Mouse (Mus musculus) thymus, adult 2 months (tissue): ENCODE results near the gene Ttc22. TPM values are rescaled to one million over a fixed set of nuclear protein-coding genes. Genes with fewer than 3 reads are reported as not detected.

Experiments used
- DNase-seq: peaks from one replicate; pipeline ENCODE4 v3.0.0; 2021
- H3K27ac ChIP-seq: fragments of 200-500 bp; 2 replicates; pipeline ENCODE4 v1.5.1; 2012; ENCODE audit warnings: low read length, control low read depth; ENCODE audit not compliant: control insufficient read depth, insufficient read depth
- H3K27me3 ChIP-seq: fragments of 200-500 bp; 2 replicates; pipeline ENCODE4 v1.6.1; 2012; ENCODE audit warnings: mild to moderate bottlenecking, low read length, moderate library complexity, mixed read lengths; ENCODE audit not compliant: control insufficient read depth, insufficient read depth
- H3K36me3 ChIP-seq: fragments of 200-500 bp; 2 replicates; pipeline ENCODE4 v1.6.1; 2012; ENCODE audit warnings: mild to moderate bottlenecking, low read length, moderate library complexity; ENCODE audit not compliant: control insufficient read depth, insufficient read depth
- H3K4me1 ChIP-seq: fragments of 200-500 bp; replicated peaks from 2 replicates; pipeline ENCODE4 v1.6.1; 2012; ENCODE audit warnings: low read length; ENCODE audit not compliant: control insufficient read depth, insufficient read depth
- H3K4me3 ChIP-seq: fragments of 200-500 bp; 2 replicates; pipeline ENCODE4 v1.5.1; 2012; ENCODE audit warnings: mild to moderate bottlenecking, low read length, control low read depth, moderate library complexity; ENCODE audit not compliant: control insufficient read depth, insufficient read depth
- CTCF ChIP-seq: fragments of 200-500 bp; IDR thresholded peaks from 2 replicates; pipeline ENCODE4 v1.5.1; 2012; ENCODE audit warnings: mild to moderate bottlenecking, control low read depth, low read length, moderate library complexity, borderline replicate concordance; ENCODE audit not compliant: control insufficient read depth, poor library complexity, insufficient read depth; ENCODE audit errors: extremely low read depth
- POLR2A ChIP-seq: fragments of 200-500 bp; IDR thresholded peaks from 2 replicates; pipeline ENCODE4 v1.6.1; 2012; ENCODE audit warnings: mild to moderate bottlenecking, low read length, control low read depth, moderate library complexity; ENCODE audit not compliant: control insufficient read depth, poor library complexity, insufficient read depth; ENCODE audit errors: extremely low read depth
- WGBS: fragments of 180-500 bp; shearing (Covaris S2); methylation state at CpG from one replicate; pipeline ENCODE4 v1.1.7; 2018; 5-methylcytosine and 5-hydroxymethylcytosine counted together
- polyA plus RNA-seq: library from polyadenylated mRNA; depleted of rRNA; stranded (reverse); fragments of >200 nt; gene quantifications from 2 replicates; pipeline ENCODE4 v1.2.3, GENCODE M21; 2012

Ttc22 gene
- polyA plus RNA-seq, 1 experiment, result 1.7 TPM

GRCm38 (mm10) chr4:106627809-106628208, 5.6 kb downstream of the Ttc22 start:
- H3K4me1 ChIP-seq, result no peaks in the 10 kb centered on the region
- peaks cover 3% of the 10 kb centered on the region; the same call in 1 of the 2 replicates for H3K27me3 ChIP-seq
- TF ChIP-seq CTCF, result no peak
- no peak for TF ChIP-seq POLR2A
- H3K4me3 ChIP-seq, result no peak overlapping the region
- no peak for DNase-seq
- 76% methylated on average over 5 of the region's 5 CpGs for WGBS
- no peaks in the 10 kb centered on the region for H3K36me3 ChIP-seq
- no peak overlapping the region for H3K27ac ChIP-seq

DNA sequence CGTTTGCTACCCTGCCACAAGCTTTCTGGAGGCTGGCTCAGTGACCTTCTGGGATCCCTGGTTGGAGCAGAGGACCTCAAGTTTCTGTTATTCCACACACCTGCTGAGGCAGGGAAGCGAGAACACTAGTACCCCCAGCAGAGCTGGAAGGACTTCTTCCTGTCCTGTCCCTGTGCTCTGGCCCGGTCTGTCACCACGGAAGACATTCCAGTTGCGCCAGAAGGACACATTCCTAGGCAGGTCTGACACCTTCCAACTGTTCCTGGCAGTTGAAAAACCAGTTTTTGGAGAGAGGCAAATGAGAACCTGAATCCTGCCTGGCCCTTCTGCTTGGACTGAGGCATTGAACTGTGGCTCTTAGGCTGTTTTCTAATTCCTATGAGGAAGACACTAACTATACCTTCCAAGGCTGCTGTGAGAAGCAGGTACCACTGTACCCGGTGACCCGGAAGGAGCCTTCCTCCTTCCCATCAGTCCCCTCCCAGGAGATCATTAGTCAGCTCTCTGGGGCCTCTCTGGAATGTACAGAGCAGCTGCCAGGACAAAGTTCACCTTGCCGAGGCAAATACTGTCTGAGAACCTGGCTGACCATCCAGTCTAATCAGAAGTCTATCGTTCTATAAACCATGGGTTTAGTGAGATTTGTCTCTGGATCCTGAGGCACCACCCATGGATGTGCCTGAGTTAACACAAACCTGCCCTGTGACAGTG, 6.6 kb downstream of the Ttc22 start:
- 54% methylated on average over 9 of the region's 9 CpGs for WGBS
- Histone ChIP-seq H3K36me3 (no peaks in the 10 kb centered on the region), H3K27me3 (no peaks in the 10 kb centered on the region; the same call in 1 of the 2 replicates), H3K4me1 (no peaks in the 10 kb centered on the region), H3K27ac (no peak overlapping the region), H3K4me3 (no peak overlapping the region)
- DNase-seq, result no peak
- TF ChIP-seq POLR2A (no peak), CTCF (no peak)

DNA sequence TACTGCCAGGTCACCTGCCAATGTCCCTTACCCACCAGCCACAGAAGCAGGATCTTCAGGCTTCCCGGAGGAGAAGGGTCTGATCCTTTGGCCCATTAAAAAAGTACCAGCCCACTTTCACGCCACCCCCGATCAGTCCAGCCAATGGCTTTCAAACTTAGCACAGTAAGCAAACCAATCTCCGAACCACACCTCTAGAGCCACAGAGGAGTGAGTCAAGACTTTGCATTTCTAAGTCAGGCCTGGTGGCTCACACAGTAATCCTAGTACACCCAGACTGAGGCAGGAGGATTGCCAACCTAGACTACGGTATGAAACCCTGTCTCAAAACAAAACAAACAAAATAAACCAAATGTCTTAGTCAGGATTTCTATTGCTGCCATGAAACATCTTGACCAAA, 7.1 kb downstream of the Ttc22 start:
- Histone ChIP-seq H3K36me3 (no peaks in the 10 kb centered on the region), H3K4me3 (no peak overlapping the region), H3K27me3 (no peaks in the 10 kb centered on the region; the same call in 1 of the 2 replicates), H3K27ac (no peak overlapping the region), H3K4me1 (no peaks in the 10 kb centered on the region)
- WGBS, result 80% methylated on average over 5 of the region's 5 CpGs
- no peak for DNase-seq
- TF ChIP-seq CTCF, result no peak
- TF ChIP-seq POLR2A, result no peak

DNA sequence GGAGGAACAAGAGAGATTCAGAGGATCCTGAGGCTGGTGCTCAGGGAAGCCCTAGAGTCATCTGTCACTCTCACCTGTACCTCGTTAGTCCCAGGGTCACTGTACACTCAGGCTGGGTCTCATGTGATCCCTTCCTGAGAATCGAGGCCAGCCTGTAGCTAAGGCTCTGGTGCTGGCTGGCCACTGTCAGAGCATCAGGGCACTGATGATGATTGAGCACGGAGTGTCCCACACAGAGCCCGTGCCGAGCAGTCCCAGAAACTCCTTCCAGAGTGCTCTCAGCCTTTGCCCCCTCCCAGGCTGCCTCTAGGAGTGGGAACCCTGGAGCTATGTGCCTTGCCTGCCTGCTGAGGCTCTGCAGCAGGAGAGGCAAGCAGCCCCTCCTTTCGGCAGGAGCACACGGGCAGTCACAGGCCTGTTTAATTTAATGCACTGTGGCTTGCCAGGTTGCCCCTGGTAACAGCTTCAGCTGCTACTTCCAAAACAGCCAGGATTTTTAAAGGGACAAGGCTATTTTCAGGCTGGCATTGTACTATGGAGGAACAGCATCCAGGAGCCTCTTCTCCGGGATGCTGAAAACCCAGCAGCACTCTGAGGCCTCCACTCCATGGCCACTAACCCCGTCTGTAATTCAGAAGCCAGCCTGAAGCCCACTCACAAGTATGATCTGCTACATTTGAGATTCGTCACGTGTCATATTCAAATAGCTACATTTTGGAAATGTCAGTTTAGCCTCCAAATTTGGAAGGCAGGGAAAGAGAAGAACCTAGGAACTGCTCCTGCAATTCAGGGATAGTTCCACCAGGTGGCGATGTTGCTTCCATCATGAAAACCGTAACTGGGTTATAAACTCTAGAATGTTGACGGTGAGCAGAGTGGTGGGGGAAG, 8.3 kb downstream of the Ttc22 start:
- no peaks in the 10 kb centered on the region for H3K36me3 ChIP-seq
- H3K27me3 ChIP-seq, result no peaks in the 10 kb centered on the region; the same call in 1 of the 2 replicates
- H3K4me1 ChIP-seq, result no peaks in the 10 kb centered on the region
- DNase-seq, result peak; percentile 56
- H3K4me3 ChIP-seq, result no peak overlapping the region
- WGBS, result 45% methylated on average over 14 of the region's 14 CpGs
- no peak overlapping the region for H3K27ac ChIP-seq
- TF ChIP-seq CTCF, result no peak
- no peak for TF ChIP-seq POLR2A

DNA sequence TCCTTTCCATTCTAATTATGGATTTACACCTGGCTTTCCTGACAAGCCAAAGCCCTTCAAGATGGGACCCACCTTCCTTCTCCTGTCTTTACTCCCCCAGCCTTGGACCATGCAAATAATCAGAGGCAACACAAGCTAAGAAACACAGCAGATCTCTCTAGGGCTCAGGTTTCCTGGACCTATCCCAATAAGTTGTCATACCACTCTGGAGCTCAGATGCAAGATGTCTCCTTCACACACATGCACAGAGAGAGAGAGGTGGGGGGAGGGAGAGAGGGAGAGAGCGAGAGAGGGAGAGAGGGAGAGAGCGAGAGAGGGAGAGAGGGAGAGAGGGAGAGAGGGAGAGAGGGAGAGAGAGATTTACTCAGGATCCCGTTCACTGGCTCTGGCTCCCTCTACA, 10.1 kb downstream of the Ttc22 start:
- Histone ChIP-seq H3K4me3 (no peak overlapping the region), H3K36me3 (no peaks in the 10 kb centered on the region), H3K27me3 (no peaks in the 10 kb centered on the region; the same call in 1 of the 2 replicates), H3K4me1 (no peaks in the 10 kb centered on the region), H3K27ac (no peak overlapping the region)
- 87% methylated on average over 1 of the region's 3 CpGs for WGBS
- TF ChIP-seq CTCF (no peak), POLR2A (no peak)
- no peak for DNase-seq

DNA sequence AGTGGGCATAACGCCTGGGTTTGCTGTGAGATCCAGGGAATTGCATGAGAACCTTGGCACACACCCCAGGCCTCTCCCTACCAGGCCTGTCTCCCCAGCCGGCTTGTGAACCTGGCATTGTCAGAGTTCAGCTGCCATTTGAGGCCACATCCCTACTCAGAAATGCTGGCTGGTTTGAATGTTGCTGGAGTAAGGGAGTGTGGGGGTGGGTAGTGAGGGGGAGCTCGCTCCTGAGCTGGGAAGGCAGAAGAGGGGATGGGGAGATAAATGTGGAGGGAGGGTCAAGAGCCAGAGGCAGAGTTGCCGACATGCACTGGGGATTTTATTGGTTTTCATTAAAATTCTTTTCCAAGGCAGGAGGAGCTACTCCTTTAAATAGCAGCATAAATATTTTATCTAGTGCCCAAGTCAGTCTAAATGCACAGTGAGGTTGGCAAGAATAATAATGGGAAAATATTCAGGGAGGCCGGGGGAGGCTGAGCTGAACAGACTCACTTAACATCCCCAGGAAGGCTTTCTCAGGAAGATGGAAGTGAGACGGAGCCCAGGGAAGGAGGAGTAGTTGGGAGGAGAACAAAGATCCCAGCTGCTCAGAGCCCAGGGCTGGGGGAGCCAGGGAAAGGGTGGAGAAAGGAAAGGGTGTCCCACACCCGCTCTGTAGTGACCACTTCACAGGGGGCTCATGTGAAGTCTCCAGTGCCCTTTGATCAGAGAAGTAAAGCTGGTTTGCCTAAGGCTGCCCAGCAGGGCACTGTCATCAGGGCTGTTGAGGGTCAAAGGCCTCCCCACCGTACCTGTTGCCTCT, 11.3 kb downstream of the Ttc22 start:
- Histone ChIP-seq H3K4me3 (no peak overlapping the region), H3K27me3 (no peaks in the 10 kb centered on the region), H3K36me3 (no peaks in the 10 kb centered on the region), H3K27ac (no peak overlapping the region), H3K4me1 (no peaks in the 10 kb centered on the region)
- 83% methylated on average over 8 of the region's 8 CpGs for WGBS
- TF ChIP-seq POLR2A, result no peak
- no peak for TF ChIP-seq CTCF
- DNase-seq, result no peak
